Mouse (Mus musculus): ENCODE results near the gene Cldn7. TPM values are rescaled to one million over a fixed set of nuclear protein-coding genes. Genes with fewer than 3 reads are reported as not detected.
"Not testable (repeated sequence)": the region's sequence is repeated elsewhere in the genome, so short reads cannot be mapped to it uniquely, and the experiment has no call there.

Cldn7 gene
- total RNA-seq, 2 experiments from 2014 or later, result not detected

DNA sequence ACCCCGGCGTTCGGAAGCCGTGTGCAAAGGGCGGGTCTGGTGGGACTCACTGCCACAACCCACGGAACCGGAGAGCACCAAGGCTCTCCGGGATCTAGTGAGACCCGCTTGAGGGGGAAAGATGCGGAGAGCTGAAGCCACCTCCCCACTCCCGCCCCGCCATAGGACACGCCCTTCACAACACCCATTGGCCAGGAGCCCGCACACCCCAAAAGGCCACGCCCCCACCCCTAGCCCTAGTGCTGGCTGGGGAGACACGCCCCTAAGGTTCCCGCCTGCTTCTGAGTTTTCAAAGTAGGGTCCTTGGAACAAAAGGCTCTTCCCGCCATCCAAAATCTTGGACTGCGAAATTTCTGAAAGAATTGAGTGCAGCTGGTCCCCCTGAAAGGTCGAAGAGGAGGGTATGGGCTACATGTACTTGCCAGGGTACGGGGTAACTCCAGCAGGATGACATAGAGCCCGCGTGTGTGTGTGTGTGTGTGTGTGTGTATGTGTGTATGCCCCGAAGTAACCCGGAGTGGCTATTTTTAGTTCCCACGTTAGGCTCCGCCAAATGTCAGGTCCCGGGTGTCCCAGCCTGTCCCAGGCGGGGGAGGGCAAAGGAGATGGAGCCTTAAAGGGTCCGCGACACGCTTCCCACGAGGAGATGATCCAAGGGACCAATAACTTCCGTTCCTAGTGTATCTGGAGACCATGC lies 16.4 kb upstream of the Cldn7 start, which contains the start of gene Slc2a4:
Slc2a4 (minus strand) TSS at position 123 of the 697 bp plus-strand sequence.
- DNase-seq, result peak; percentile 88 to 92
- intact Hi-C loops (cut with DNase I), result loop anchor here (2.0 kb wide), 1 partner anchor 71 kb away; no protein-coding TSS in a partner anchor

DNA sequence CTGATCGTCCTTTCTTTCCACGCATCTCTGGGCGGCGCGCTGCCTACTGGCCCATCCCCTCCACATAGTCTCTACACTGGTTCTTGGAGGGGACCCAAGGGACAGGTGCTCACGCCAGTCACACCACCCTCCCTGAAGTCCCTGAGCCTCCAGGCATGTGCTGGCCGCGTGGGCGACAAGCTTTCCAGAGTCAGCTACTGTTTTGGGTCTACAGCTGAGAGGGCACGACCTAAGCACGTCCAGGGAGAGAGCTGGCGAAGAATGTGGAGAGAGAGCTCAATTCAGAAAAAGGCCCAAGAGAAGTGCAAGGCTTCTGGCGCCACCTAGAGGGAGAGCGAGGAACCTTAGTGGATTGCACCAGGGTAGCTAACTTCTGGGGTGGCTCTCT lies 15.8 kb upstream of the Cldn7 start:
- intact Hi-C loops (cut with DNase I), result loop anchor here (1.0 to 2.0 kb wide), 2 partner anchors 14 to 72 kb away; no protein-coding TSS in a partner anchor
- DNase-seq, result peak; percentile 91

DNA sequence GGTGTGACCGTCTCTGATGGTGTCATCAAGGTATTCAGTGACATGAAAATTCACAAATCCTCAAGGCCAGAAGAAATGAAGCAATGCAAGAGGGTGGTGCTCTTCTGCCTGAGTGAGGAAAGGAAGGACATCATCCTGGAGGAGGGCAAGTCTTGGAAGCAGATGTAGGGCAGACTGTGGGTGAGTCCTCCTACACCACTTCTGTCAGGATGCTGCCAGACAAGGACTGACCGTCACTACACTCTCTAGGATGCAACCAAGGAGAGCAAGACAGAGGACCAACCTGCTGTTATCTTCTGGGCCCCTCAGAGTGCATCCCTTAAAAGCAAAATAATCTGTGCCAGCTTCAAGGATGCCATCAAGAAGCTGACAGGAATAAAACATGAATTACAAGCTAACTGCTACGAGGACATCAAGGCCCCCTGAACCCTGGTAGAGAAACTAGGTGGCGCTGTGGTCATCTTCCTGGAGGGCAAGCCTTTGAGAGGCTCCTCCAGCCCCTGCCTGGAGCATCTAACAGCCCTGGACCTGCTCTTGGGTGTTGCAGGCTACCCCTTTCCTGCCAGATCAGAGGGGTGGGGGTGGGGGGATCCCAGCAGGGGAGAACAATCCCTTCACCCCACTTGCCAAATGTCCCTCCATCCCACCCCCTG lies 13.6 kb upstream of the Cldn7 start:
- intact Hi-C loops (cut with DNase I), result no loop called here

DNA sequence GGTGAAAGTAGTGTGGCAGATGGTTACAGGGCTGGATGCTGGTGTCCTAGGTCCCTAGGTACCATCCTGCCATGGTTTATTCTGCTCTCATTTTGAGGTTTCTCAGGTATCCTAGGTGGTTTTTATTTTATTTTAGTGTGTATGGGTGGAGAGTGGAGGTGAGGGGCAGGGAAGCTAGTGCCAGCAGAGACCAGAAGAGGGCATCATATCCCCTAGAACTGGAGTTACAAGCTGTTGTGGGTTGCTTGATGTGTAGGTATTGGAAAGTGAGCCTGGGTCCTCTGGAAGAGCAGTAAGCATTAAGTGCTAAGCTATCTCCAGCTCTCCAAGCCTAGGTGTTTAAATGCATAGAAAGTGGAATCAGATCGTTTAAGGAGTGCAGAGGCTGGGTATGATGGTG lies 12.3 kb upstream of the Cldn7 start:
- intact Hi-C loops (cut with DNase I), result no loop called here
- DNase-seq, result no peak

More for the DNA sequence above, 13.6 kb upstream of the Cldn7 start:
- no peak for DNase-seq

DNA sequence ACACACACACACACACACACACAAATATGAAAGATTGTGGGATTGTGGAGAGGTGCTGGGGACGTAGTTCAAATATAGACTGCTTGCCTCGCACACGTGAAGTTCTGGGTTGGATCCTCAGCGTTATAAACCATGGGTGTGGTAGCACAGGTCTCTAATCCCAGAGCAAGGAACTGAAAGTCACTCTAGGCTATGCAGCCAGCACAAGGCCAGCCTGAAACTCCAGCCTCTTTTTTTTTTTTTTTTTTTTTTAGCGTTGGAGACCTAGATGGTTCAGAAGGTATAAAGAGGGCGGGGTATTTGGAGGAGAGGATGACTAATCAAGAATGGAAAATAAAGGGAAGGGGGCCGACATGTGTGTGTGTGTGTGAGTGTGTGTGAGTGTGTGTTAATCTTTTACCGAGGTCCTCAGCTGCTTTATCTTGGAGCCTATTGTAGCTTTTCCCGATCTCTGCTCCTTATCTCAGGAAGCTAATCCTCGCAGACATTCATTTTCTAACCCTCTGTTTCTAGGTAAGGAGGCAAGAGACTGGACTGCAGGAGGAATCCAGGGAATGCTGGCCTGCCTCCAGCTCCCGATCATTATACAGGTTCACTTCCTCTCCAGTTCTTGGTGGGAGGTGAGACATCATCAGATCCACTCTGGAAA lies 11.2 kb upstream of the Cldn7 start:
- DNase-seq, result no peak
- intact Hi-C loops (cut with DNase I), result no loop called here

DNA sequence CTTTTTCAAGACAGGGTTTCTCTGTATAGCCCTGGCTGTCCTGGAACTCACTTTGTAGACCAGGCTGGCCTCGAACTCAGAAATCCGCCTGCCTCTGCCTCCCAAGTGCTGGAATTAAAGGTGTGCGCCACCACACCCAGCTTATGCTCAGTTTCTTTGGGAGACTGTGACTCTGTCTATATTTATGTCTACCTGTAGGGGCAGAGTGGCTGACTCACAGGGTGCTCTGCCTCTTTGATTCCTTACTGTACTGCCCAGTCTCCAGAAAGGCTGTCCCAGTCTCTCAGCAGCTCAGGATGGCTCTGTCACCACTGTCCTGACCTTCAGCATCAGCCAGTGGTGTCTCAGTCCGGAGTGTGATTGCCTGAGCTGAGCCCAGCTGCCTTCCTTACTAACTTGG lies 9.0 kb upstream of the Cldn7 start:
- intact Hi-C loops (cut with DNase I); DNase-seq: not testable (repeated sequence)

DNA sequence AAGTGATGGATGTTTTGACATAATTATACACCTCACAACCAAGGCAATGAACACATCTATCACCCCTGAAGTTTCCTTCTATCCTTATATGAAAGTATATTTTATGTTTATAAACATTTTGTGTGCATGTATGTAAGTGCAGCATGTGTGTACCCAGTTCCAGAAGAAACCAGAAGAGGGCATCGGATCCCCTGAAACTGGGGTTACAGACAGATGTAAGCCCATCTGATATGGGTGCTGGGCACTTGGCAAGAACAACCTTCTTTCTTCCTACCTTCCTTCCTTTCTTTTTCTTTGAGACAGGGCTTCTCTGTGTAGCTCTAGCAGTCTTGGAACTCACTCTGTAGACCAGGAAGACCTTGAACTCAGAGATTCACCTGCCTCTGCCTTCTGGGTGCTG lies 8.4 kb upstream of the Cldn7 start:
- DNase-seq, result no peak
- intact Hi-C loops (cut with DNase I), result no loop called here

DNA sequence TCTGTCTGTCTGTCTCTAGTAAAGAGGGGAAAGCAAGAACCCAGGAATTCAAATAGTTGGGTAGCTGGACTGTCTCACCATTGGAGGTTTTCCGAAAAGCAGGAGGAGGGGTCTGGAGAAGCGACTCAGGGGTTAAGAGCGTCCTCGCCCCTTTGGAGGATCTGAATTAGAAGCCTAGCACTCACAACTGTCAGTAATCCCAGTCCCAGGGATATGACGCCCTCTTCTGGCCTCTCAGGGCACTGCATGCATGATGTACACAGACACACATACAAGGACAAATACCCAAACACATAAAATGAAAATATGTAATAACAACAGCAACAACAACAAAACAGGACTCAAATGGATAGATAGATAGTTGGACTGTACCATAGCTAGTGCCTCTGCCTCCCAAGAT lies 4.0 kb upstream of the Cldn7 start:
- intact Hi-C loops (cut with DNase I), result no loop called here
- no peak for DNase-seq

DNA sequence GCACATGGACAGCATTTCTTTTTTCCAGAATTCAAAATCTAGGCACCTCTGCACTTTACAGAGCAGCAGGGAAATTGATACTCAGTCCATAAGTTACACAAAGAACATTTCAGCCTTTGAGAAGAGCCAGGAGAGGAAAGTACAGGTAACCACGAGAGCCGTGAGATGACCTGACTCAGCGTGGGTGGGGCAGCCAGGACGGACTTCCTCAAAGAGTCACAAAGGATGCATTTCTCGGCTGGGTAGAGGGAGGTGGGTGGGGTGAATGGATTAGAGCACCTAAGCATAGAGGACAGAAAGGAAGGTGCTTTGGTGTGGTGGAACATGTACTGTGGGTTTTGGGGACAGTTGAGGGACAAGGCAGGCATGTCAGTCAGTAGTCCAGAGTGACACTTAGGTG lies 2.7 kb upstream of the Cldn7 start:
- DNase-seq, result no peak
- intact Hi-C loops (cut with DNase I), result no loop called here

DNA sequence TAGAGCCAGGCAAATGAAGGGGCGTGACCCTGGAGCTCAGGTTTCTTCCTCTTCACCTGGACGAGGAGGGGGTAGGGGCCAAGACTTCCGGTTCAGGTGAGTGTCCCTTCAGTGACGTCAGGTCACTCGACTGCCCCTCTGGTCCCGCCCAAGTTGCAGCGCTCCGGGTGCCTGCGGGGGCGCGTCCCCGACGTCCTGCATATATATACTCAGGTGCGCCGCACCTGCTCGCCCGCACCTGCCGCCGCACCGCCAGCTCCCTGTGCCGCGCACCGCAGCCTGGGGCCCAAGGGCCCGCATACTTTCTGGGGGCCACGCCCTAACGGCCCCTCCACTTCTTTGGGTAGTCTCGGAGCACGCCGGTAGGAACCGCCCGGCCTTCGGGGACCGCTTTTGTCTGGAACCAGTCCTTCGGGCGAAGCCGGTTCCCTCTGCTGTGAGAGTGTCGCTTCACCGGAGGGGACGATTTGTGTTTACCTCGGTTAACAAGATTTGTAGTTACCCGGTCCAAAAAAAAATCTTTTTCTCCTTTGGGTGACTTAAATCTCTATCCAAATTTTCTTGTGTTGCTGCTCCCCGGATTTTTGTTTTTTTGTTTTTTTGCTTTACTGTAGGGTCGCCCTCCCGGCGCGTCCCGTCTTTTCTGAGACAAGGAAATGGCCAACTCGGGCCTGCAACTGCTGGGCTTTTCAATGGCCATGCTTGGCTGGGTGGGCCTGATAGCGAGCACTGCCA lies 859 bp downstream of the Cldn7 start:
- DNase-seq, result no peak
- intact Hi-C loops (cut with DNase I), result no loop called here

DNA sequence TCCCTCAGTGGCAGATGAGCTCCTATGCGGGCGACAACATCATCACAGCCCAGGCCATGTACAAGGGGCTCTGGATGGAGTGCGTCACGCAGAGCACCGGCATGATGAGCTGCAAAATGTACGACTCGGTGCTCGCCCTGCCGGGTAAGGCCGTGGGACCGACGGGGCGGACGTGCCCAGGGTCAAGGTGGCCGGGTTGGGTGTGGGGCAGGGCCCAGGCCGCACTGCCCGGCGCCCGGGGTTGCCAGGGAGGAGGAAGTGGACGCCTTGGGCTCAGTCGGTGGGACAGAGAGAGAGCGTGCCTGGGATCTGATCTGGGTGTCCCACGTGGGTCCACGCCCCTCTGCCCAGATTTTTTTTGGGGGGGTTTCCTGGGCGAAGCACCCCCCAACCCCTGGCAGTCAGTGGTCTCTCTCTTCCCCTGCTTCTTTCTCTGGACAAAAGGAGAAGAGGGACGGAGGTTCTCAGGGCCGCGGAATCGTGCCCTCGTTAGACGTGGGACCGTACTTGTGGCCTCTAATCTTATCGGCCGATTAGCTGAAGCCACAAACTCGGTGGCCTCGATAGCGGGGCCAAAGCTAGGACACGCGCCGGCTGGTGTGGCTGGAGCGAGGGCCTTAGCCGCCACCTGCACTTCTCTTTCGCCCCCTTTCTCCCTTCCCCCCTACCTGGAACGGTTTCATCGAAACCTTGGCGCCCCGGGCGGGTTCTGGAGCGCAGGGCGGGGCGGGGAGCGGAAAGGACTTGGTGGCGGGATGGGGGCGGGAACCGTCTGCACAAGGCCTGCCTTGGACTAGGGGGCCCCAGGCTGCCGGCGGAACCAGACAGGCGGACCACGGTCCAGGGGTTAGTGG lies 1.7 kb downstream of the Cldn7 start:
- intact Hi-C loops (cut with DNase I), result no loop called here
- DNase-seq, result peak; percentile 32 to 35

DNA sequence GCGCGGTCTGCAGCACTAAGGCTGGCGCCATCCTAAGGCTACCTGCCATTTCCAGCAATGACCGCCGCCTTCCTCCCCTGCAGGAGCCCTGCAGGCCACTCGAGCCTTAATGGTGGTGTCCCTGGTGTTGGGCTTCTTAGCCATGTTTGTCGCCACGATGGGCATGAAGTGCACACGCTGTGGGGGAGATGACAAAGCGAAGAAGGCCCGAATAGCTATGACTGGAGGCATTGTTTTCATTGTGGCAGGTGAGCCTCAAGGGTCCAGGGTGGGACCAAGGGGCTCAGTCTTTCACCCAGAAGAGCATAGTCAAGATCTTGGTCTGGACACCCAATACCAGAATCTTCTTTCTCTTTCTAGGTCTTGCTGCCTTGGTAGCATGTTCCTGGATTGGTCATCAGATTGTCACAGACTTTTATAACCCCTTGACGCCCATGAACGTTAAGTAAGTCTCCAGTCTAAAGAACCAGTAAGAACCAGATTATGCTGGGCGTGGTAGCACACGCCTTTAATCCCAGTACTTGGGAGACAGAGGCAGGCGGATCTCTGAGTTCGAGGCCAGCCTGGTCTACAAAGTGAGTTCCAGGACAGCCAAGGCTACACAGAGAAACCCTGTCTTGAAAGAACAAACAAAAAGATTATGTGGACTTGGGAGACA lies 2.4 kb downstream of the Cldn7 start:
- intact Hi-C loops (cut with DNase I), result no loop called here

DNA sequence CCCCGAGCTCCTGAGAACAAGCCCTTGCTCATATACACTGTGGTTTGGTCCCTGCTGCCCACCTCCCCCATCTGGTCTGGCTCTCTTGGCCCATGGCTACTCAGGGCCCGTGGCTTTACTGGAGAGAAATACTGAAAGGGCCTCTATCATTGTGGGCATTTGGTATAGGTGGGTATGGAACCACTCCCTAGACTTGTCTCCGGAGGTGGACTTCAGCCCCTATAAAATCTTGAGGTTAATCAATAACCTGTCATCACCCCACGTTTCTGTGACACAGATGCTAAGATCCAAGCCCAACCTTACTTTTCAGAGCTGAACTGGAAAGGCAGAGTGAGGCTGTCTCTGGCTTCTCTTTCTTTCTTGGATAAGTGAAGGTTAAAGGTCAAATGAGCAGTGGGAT lies 4.2 kb downstream of the Cldn7 start:
- intact Hi-C loops (cut with DNase I), result no loop called here
- no peak for DNase-seq

More for the DNA sequence above, 2.4 kb downstream of the Cldn7 start:
- DNase-seq, result no peak

DNA sequence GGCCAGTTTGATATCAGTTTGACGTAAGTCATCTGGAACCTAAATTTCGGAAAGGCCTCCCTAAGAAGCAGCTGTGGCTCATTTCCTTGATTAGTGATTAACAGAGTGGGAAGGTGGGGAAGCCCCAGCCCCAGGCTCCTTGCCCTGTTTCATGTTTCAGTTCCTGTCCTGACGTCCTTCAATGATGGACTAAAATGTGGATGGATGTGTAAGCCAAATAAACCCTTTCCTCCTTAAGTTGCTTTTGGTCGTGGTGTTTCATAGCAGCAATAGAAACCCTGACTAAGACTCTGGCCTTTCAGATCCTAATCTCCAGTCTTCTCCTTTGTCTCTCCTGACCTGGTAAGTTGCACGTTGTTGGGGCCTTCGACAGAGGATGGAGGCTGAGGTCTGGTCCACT lies 5.6 kb downstream of the Cldn7 start:
- intact Hi-C loops (cut with DNase I), result no loop called here
- DNase-seq, result no peak

DNA sequence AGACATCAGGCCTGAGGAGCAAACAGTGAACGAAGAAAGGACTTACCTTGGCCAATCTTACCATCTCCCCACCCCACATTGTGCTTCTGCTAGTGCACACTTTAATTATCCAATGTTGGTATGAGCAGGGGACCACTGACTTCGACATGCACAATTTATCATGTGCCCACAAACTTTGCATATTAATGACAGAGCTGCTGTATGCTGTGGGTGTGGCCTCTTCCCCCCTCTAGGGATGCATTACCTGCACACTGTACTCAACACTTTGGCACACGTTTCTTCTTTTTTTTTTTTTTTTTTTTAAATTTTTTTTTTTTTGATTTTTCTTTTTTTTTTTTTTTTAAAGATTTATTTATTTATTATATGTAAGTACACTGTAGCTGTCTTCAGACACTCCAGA lies 6.2 kb downstream of the Cldn7 start:
- no peak for DNase-seq
- intact Hi-C loops (cut with DNase I), result no loop called here

DNA sequence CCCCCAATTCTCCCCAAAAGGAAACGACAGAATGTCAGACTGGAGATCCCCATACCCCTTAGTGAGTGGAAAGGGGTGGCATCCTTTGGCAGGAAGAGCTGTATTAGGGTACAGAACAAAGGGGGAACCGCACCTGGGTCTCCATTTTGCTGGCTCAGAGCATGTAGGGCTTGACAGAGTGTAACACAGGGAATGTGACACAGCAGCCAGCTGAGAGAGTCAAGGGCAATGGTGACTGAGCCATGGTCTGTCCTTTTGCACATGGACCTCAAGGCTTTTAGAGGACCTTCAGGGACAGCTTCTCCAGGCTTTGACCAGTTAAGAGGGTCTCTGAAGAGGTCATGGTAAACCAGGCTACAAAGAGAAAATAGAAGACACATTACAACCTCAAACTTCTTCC lies 10.3 kb downstream of the Cldn7 start:
- intact Hi-C loops (cut with DNase I), result no loop called here
- no peak for DNase-seq

DNA sequence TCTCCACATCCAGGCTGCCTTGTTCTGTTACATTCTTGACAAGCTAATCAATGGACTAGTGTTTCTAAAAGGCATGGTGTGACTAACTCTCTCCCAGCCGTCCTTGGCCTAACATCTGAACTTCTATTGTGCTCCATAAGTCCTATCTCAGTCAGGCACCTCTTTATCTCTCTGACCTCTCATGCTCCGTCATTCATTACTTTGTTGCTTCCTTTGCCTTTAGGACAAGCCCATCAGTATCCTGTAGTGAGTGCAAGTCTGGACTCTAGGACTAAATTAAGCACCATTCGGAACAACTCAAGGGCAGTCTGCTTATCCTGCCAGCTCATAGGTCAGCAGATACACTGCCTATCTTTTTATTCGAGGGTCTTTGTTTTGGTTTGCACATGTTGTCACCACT lies 11.7 kb downstream of the Cldn7 start:
- no peak for DNase-seq
- intact Hi-C loops (cut with DNase I), result no loop called here

DNA sequence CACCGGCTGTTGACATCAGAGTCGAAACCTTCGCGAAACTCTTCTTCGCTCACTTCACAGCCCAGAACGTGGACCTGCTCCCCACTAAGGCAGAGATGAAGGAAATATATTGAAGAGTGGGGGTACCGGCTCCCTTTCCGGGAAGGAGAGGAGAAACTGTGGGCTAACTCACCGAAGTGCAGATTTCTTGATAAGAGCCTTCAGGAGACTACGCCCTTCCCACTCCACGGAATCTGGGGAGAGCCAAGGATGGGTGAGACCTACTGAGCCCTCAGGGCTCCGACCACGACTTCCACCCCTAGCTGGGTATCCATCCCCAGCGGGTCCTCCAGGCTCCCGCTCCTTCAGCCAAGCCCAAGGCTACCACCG lies 15.2 kb downstream of the Cldn7 start:
- intact Hi-C loops (cut with DNase I), result loop anchor here (2.0 kb wide), 3 partner anchors 15 to 59 kb away; partner anchors contain the start of genes Acadvl, Eif5a and Phf23
- DNase-seq, result no peak

All from heart, postnatal 36 days (tissue).